Mouse (Mus musculus) adrenal gland, postnatal 0 days (tissue): ENCODE data around the gene Mettl27. TPM values are rescaled to one million over a fixed set of nuclear protein-coding genes. Genes with fewer than 3 reads are reported as not detected.

Source experiments
- polyA plus RNA-seq: library from polyadenylated mRNA; unstranded; fragments of >200 nt; fragmentation: Nextera tagmentation; extraction: Ambion mirVana; gene quantifications from 2 replicates; pipeline ENCODE4 v1.2.1, GENCODE M21; 2015

The Mettl27 gene
- 25.2 and 47.8 TPM in 2 replicates for polyA plus RNA-seq

DNA sequence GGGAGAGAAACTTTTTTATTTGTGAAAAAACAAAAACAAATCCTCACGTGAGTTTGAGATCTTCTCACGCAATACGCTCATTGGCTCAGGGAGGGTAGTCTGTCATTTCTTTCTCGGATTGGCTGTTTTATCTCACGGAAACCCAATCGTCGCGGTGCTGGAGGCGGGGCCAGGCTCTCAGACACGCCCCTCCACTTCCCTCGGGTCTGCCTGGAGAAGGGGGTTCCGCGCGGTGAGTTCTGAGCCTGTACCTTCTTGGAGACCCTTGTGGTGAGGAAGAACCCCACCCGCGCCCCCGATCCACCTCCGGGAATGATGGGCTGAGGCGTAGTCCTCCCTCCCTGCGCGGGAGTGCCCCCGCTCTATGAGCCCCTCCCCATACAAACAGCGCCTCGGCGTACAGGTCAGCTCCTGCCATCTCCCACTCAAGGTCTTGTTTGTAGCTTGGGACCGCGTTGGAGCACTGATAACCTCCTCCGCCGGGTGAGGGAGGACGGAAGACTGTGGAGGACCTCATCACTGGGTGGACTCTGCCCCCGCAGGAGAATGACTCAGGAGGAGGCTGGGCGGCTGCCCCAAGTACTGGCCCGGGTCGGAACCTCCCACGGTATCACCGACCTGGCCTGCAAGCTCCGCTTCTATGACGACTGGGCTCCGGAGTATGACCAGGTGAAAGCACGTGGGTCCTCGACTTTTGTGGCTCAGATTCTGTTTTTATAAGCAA is at the start of gene Mettl27:
Gene Mettl27 (plus strand): TSS at position 190 of the 724 bp plus-strand sequence.

GRCm38 (mm10) chr5:134906633-134907032 is 25.5 kb upstream of the Mettl27 start, which contains the start of gene Tmem270:
Gene Tmem270, minus strand, starts transcription at chr5:134906733.

DNA sequence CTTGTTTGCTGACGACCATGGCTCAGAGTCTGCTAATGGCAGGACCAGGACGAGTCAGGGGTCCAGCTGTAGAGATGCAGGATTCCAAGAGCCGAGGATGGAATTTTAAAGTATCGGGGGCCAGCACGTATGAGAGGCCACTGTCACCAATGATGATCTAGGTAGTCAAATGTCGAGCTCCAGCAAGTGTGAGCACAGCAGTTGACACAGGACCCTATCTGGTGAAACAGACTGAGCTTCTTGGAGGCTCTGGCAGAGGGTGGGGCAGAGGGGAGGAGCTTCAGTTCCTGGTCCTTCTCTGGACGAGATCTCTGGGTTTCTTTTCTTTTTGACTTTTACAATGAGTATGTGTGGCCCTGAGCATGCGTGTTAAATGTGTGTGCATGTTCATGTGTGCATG is 16.9 kb upstream of the Mettl27 start, which contains the start of gene Cldn13:
Gene Cldn13 (minus strand): TSS at position 216 of the 400 bp plus-strand sequence.

GRCm38 (mm10) chr5:134946857-134947255 is 14.7 kb downstream of the Mettl27 start, which contains the start of gene Cldn4:
Gene Cldn4, minus strand, starts transcription at chr5:134946934.

DNA sequence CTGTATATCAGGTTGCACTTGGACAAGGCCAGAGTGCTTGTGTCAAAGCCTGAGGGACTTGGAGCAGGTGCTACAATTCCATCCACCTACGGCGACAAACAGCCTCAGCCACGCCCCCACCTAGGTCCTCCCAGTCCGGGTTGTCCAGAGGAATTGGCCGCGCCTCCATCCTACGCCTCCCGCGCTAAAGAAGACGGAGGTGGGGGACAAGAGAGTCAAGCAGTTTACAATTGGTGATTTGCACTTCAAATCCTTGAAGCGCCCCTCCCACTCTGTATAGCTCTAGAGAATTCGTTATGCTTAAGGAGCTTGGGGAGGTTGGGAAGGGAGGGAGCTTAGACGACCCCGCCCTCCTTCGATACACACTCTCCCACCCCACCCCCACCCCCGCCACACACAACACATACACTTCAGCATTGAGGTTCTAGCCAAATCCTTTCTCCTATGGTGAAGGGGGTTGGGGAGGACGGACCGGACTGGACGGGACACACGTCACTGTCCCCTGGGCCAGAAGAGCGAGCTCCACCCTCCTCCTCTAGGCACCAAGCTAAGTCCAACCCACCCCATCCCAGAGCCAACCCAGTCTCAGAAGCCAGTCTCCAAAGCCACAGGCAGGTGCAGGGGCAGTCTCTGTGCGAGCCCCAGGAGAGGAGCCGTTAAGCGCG is 53.6 kb downstream of the Mettl27 start, which contains the start of gene Cldn3:
Gene Cldn3 (plus strand): TSS at position 582 of the 665 bp plus-strand sequence.

Other genes with a start within 250 kb of the Mettl27 start
- gene Limk1, start 243.8 kb upstream of the Mettl27 start, polyA plus RNA-seq = 7.6 and 7.9 TPM in 2 replicates
- gene Eln, start 185.0 kb upstream of the Mettl27 start, polyA plus RNA-seq = 128 and 135 TPM in 2 replicates
- not detected in 2 replicates for gene Tmem270, start 25.6 kb upstream of the Mettl27 start, polyA plus RNA-seq
- gene Cldn13, start 16.8 kb upstream of the Mettl27 start, polyA plus RNA-seq = 5.6 and 17.2 TPM in 2 replicates
- gene Cldn4, start 14.6 kb downstream of the Mettl27 start, polyA plus RNA-seq = 0.74 and 1.8 TPM in 2 replicates
- 9.2 and 9.9 TPM in 2 replicates for gene Cldn3, start 53.8 kb downstream of the Mettl27 start, polyA plus RNA-seq
- 50.6 and 73.8 TPM in 2 replicates for gene Abhd11, start 76.8 kb downstream of the Mettl27 start, polyA plus RNA-seq
- gene Stx1a, start 91.1 kb downstream of the Mettl27 start, polyA plus RNA-seq = 16.5 and 23.9 TPM in 2 replicates
- 28.7 and 44.2 TPM in 2 replicates for gene Dnajc30, start 131.8 kb downstream of the Mettl27 start, polyA plus RNA-seq
- 49.9 and 70.9 TPM in 2 replicates for gene Bud23, start 132.6 kb downstream of the Mettl27 start, polyA plus RNA-seq
- 9.5 and 14.7 TPM in 2 replicates for gene Vps37d, start 145.9 kb downstream of the Mettl27 start, polyA plus RNA-seq
- 3.0 and 7.7 TPM in 2 replicates for gene Mlxipl, start 157.5 kb downstream of the Mettl27 start, polyA plus RNA-seq
- 8.7 and 12.8 TPM in 2 replicates for gene Tbl2, start 217.3 kb downstream of the Mettl27 start, polyA plus RNA-seq
- gene Bcl7b, start 235.9 kb downstream of the Mettl27 start, polyA plus RNA-seq = 51.5 and 67.6 TPM in 2 replicates